Mouse (Mus musculus) ES-Bruce4 (cell line): ENCODE data around the gene Rufy2.

Source experiments
- CTCF ChIP-seq: IDR thresholded peaks from one replicate; pipeline ENCODE4 v1.8.1; 2011; ENCODE audit warnings: low read depth, low read length
- EP300 ChIP-seq: IDR thresholded peaks from 2 replicates; pipeline ENCODE4 v1.6.1; 2011; ENCODE audit warnings: low read depth, low read length; ENCODE audit not compliant: insufficient read depth
- POLR2A ChIP-seq: IDR thresholded peaks from one replicate; pipeline ENCODE4 v1.8.1; 2011; ENCODE audit warnings: low read length; ENCODE audit not compliant: insufficient read depth

DNA sequence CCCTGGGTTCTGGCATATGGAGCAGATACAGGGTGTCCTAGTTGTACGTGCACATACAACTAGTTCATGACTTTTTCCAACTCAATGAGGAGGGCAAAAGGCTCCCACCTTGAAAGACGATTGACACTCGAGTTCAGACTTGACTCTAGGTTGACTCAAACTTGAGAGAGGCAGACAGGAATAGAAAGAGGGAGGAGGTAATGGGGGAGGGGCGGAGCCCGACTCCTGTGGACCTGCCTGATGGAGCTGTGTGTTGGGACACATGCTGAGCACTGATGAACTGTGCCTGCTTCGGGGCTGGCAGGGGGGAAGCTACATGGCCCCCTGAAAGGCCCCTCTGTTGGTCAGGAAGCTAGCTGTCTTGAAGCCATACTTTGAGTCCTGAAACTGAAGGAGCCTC is 73.0 kb downstream of the Rufy2 start:
- TF ChIP-seq CTCF (no peak), POLR2A (no peak), EP300 (no peak)
